ENCODE assay signal across 21 mouse cellular contexts in genomic region chr1:134671234-134672070, GRCm38 (mm10). TPM values are rescaled to one million over a fixed set of nuclear protein-coding genes. Genes with fewer than 3 reads are reported as not detected.
DNase-seq lines count a peak whose midpoint lies in the region; ATAC-seq and TF ChIP-seq lines count a peak whose summit lies in the region.
"Had no signal": no experiment of that assay in that cellular context is flagged by ENCODE, and none has a peak within 500 bp of the region (broad histone marks: within the 10 kb centered on the region; RNA-seq: fewer than 3 reads in every experiment).

No protein-coding gene starts in this region.

- 63% methylated on average over 10 of the region's 10 CpGs for WGBS in kidney, postnatal 0 days

- no peaks in the 10 kb centered on the region; the same call in 1 of the 2 replicates for H3K9me3 ChIP-seq in kidney, postnatal 0 days (replicated peaks; ENCODE audit: low read length)
- H3K9me3 ChIP-seq: embryonic facial prominence, embryonic 13.5 days; intestine, embryonic 15.5 days; limb, embryonic 12.5 days; liver, embryonic 12.5 days had no signal

- DNase-seq in kidney, postnatal 0 days (ENCODE audit: low spot score): peak; percentile 24
- no peak for DNase-seq in kidney, postnatal 10 days
- DNase-seq in adipocyte (ENCODE audit: low spot score): peak; percentile 12
- DNase-seq in lung, adult 18-20 months: no peak
- DNase-seq in left cerebral cortex, postnatal 36 days (ENCODE audit: low spot score in 2 of 2): no peak
- DNase-seq: adrenal gland, postnatal 10 days; cerebellum, adult 9-11 months; gastrocnemius, postnatal 25 days; heart, postnatal 14 days; lung, embryonic 14.5 days; midbrain, embryonic 14.5 days; spleen, adult 18-20 months; thymus, postnatal 25 days had no signal

- no peaks in the 10 kb centered on the region for H3K36me3 ChIP-seq in kidney, postnatal 0 days (ENCODE audit: insufficient read depth, low read length)
- H3K36me3 ChIP-seq: embryonic facial prominence, embryonic 13.5 days; intestine, embryonic 15.5 days; limb, embryonic 12.5 days; liver, embryonic 12.5 days had no signal

- no peaks in the 10 kb centered on the region for H3K27me3 ChIP-seq in kidney, postnatal 0 days (ENCODE audit: insufficient read depth, low read length)
- H3K27me3 ChIP-seq: intestine, embryonic 15.5 days; limb, embryonic 12.5 days; liver, embryonic 12.5 days had no signal

- no peak for TF ChIP-seq CTCF in kidney, postnatal 0 days (IDR thresholded peaks at IDR 0.05; ENCODE audit: low read depth)

- intact Hi-C loops in left cerebral cortex, postnatal 36 days (cut with DNase I): no loop called here

- H3K4me2 ChIP-seq in kidney, postnatal 0 days (ENCODE audit: low read length): no peak overlapping the region
- H3K4me2 ChIP-seq: embryonic facial prominence, embryonic 13.5 days; heart, embryonic 11.5 days; intestine, embryonic 15.5 days; limb, embryonic 12.5 days; liver, embryonic 12.5 days; lung, embryonic 14.5 days had no signal

- no peak overlapping the region for H3K27ac ChIP-seq in kidney, postnatal 0 days
- H3K27ac ChIP-seq: embryonic facial prominence, embryonic 13.5 days; intestine, embryonic 15.5 days; limb, embryonic 12.5 days; liver, embryonic 12.5 days had no signal

- H3K4me1 ChIP-seq in kidney, postnatal 0 days (replicated peaks; ENCODE audit: insufficient read depth, low read length): peaks cover 3% of the 10 kb centered on the region; the same call in 1 of the 2 replicates
- H3K4me1 ChIP-seq: embryonic facial prominence, embryonic 13.5 days; intestine, embryonic 15.5 days; limb, embryonic 12.5 days; liver, embryonic 12.5 days had no signal

- no peak overlapping the region for H3K9ac ChIP-seq in kidney, postnatal 0 days (ENCODE audit: low read depth, low read length)
- H3K9ac ChIP-seq: embryonic facial prominence, embryonic 13.5 days; intestine, embryonic 15.5 days; limb, embryonic 12.5 days; liver, embryonic 12.5 days; lung, embryonic 14.5 days had no signal

- H3K4me3 ChIP-seq in kidney, postnatal 0 days (replicated peaks; ENCODE audit: low read depth, low read length): no peak overlapping the region
- H3K4me3 ChIP-seq: embryonic facial prominence, embryonic 13.5 days; intestine, embryonic 15.5 days; limb, embryonic 12.5 days; liver, embryonic 12.5 days had no signal

- no peak for ATAC-seq in kidney, postnatal 0 days (replicated peaks; ENCODE audit: low FRiP score, low read depth)
- ATAC-seq in common myeloid progenitor, adult 5-6 weeks (replicated peaks; ENCODE audit: low read depth, poor library complexity, severe bottlenecking): peak; percentile 71
- ATAC-seq in megakaryocyte progenitor cell, adult 5-6 weeks (replicated peaks; ENCODE audit: poor library complexity): peak; percentile 37
- ATAC-seq: forebrain, embryonic 14.5 days; intestine, embryonic 15.5 days; liver, embryonic 12.5 days had no signal

RNA-seq across cellular contexts. Expression of gene Syt2, which starts 25.0 kb away (rescaled TPM):
- polyA plus RNA-seq in kidney, postnatal 0 days (2015; fragmentation: Nextera tagmentation; extraction: Ambion mirVana): 0.45 and 0.58 TPM in 2 replicates
- total RNA-seq in common myeloid progenitor, adult 5-6 weeks (2017): 0.05 TPM in 1 of 2 replicates, not detected in the other
- 0.05 and 0.10 TPM in 2 replicates for total RNA-seq in megakaryocyte progenitor cell, adult 5-6 weeks (2015)
- total RNA-seq in megakaryocyte progenitor cell, adult 5-6 weeks (2017): not detected in 2 replicates
- 10 to 100 TPM; 49.4 to 71.5 TPM for total RNA-seq in left cerebral cortex, postnatal 36 days (2021)
- total RNA-seq: heart, postnatal 14 days had no signal

Comparison
In these comparisons a context has a peak if more than half of its experiments do, and no peak if none do; other contexts are left out.
1. DNase-seq: peak in kidney, postnatal 0 days (single experiment) and adipocyte (single experiment); none in kidney, postnatal 10 days (single experiment), lung, adult 18-20 months (0 of 2) and left cerebral cortex, postnatal 36 days (0 of 2).
2. RNA of gene Syt2, which starts 25.0 kb away (total RNA-seq): 49.4 to 71.5 TPM in left cerebral cortex, postnatal 36 days; 0.05 to 0.10 TPM in megakaryocyte progenitor cell, adult 5-6 weeks and 0.05 TPM in common myeloid progenitor, adult 5-6 weeks; every median in the first group is over 10 times any median in the second.